Mouse (Mus musculus): ENCODE results near the gene Per1.

DNA sequence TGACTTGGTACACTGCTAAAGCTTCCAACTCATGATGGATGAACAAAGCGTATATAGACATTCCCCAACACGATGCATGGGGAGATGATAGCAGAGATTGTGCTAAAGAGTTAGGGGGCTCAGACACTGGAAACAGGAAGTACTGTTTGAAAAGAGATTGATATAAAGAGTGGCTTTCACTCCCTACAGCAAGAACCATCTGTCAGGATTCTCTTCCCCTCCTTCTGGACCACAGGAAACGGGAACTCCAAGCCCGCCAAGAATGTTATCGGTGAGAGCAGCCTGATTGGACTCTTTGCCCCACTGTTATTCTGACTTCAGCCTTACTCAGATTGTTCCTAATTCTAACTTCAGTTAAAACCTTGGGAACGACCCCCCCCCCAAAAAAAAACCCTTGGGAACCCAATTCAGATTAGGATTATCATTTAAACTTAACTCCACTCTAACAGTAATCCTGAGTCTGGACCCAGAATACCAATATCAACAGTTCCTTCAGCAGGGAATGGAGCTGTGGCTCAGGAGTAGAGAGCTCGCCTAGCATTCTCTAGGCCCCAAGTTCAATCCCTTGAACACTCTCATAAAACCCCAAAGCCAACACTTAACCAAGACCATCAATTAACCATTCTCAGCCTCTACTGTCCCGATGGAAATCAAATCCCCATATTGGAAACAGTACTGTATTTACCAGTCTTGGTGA, 33.6 kb downstream of the Per1 start:
- TF ChIP-seq CTCF (IDR thresholded peaks at IDR 0.05; ENCODE audit: extremely low read depth, insufficient read length, insufficient replicate concordance, low read depth, low read length) (no peak), POLR2A (IDR thresholded peaks at IDR 0.05; ENCODE audit: low read depth, low read length) (no peak)

All from small intestine, adult 2 months (tissue).